Mouse (Mus musculus): ENCODE data around the gene Tnfsf18.

DNA sequence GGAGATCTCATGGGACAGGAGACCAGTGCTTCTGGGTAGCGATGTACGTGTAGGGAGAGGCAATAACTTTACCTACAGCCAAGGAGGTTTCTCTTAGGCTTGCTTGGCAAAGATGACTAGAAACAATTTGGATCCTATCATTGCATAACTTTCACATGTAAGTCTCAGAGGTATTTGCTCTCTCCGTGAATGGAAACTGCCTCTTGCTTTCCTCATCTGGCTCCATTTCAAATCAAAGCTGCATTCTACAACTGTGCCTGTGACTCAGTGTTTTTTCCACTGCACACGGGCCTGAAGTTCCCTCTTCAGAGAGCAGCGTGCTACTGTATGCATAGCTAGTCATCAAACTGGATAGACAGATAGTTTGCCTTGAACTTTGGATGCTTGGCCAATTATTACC is 7.4 kb upstream of the Tnfsf18 start:
- no peak for TF ChIP-seq CTCF (IDR thresholded peaks at IDR 0.05; ENCODE audit: low read depth, low read length)
- TF ChIP-seq POLR2A (IDR thresholded peaks at IDR 0.05; ENCODE audit: extremely low read depth, insufficient read depth, low read length): no peak

Measured in liver, adult 2 months (tissue).